Mouse (Mus musculus): ENCODE measurements around the gene Dynll1.

GRCm38 (mm10) chr5:115300792-115301614 lies at the start of gene Dynll1:
- no peak for TF ChIP-seq CTCF (IDR thresholded peaks at IDR 0.05; ENCODE audit: control insufficient read depth, insufficient read depth, insufficient read length)
- no peak for TF ChIP-seq CEBPB (IDR thresholded peaks at IDR 0.05; ENCODE audit: low read depth)
- TF ChIP-seq MYOD1 (IDR thresholded peaks at IDR 0.05; ENCODE audit: control insufficient read depth, insufficient read length, low read depth) = peak; percentile 31
- TF ChIP-seq MAX (IDR thresholded peaks at IDR 0.05) = peak; percentile 94
- TF ChIP-seq USF1 (IDR thresholded peaks at IDR 0.05; ENCODE audit: low read depth) = no peak
- TF ChIP-seq FOSL1 (IDR thresholded peaks at IDR 0.05; ENCODE audit: insufficient read depth, low read length, poor library complexity, severe bottlenecking) = no peak
